Mouse (Mus musculus): ENCODE measurements around the gene Ccdc149. TPM values are rescaled to one million over a fixed set of nuclear protein-coding genes. Genes with fewer than 3 reads are reported as not detected.
A peak's percentile ranks its signal among the peaks of the same experiment; 100 is the strongest.

The Ccdc149 gene
- polyA plus RNA-seq, 1 experiment, result 1.9 TPM

DNA sequence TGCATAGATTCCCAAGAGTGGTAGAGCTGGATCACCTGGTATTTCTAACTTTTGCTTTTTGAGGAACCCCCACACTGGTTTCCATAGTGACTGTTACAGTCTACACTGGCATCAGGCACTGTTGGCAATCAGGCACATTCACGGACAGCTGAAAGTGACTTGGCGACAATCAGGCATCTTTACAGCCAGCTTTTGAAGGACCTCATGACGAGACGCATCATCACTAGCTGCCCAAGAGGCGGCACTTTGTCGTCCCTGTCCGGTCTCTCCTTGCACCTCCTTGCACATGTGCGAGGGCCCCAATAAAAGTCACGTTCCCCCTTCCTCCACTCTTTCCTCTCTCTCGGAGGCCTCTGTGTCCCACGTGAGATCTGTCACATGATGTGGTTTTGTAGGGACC lies 32.8 kb upstream of the Ccdc149 start:
- Histone ChIP-seq H3K27ac (ENCODE audit: insufficient read depth, low read depth, low read length) (no peak overlapping the region), H3K4me3 (ENCODE audit: low read depth, low read length) (no peak overlapping the region), H3K4me1 (ENCODE audit: control insufficient read depth, insufficient read depth, insufficient read length, low read length) (no peaks in the 10 kb centered on the region), H3K36me3 (ENCODE audit: control insufficient read depth, insufficient read depth, low read length) (no peaks in the 10 kb centered on the region), H3K27me3 (ENCODE audit: control insufficient read depth, insufficient read depth, low read length) (no peaks in the 10 kb centered on the region)
- WGBS, result 93% methylated on average over 11 of the region's 11 CpGs
- TF ChIP-seq POLR2A (IDR thresholded peaks at IDR 0.05; ENCODE audit: low read depth, low read length), result no peak

GRCm38 (mm10) chr5:52495671-52496070 lies 24.4 kb upstream of the Ccdc149 start:
- 40% methylated on average over 14 of the region's 14 CpGs for WGBS
- TF ChIP-seq CTCF (IDR thresholded peaks at IDR 0.05; ENCODE audit: extremely low read depth, insufficient read length, insufficient replicate concordance, low read depth, low read length) (no peak), POLR2A (IDR thresholded peaks at IDR 0.05; ENCODE audit: low read depth, low read length) (no peak)
- Histone ChIP-seq H3K27me3 (ENCODE audit: control insufficient read depth, insufficient read depth, low read length) (no peaks in the 10 kb centered on the region), H3K4me3 (ENCODE audit: low read depth, low read length) (no peak overlapping the region), H3K27ac (ENCODE audit: insufficient read depth, low read depth, low read length) (no peak overlapping the region), H3K4me1 (ENCODE audit: control insufficient read depth, insufficient read depth, insufficient read length, low read length) (no peaks in the 10 kb centered on the region), H3K36me3 (ENCODE audit: control insufficient read depth, insufficient read depth, low read length) (no peaks in the 10 kb centered on the region)

DNA sequence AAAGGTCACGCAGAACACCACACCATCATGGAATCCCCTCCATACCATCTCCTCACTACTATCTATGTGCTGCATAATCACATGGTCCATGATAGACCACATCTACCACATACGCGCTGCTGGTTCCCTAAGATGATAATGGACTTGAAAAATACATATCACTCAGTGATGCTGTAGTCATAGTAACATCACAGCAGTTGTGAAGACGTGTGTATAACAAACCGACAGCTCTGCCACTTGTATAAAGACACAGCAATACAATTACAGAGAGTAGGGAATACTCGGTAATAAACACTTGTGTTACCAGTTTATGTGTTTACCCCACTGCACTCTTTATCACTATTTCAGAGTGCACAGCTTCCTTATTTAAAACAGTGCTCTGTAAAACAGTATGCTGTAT lies 20.2 kb upstream of the Ccdc149 start:
- TF ChIP-seq CTCF (IDR thresholded peaks at IDR 0.05; ENCODE audit: extremely low read depth, insufficient read length, insufficient replicate concordance, low read depth, low read length) (no peak), POLR2A (IDR thresholded peaks at IDR 0.05; ENCODE audit: low read depth, low read length) (no peak)
- Histone ChIP-seq H3K27ac (ENCODE audit: insufficient read depth, low read depth, low read length) (no peak overlapping the region), H3K4me3 (ENCODE audit: low read depth, low read length) (no peak overlapping the region), H3K27me3 (ENCODE audit: control insufficient read depth, insufficient read depth, low read length) (no peaks in the 10 kb centered on the region), H3K4me1 (ENCODE audit: control insufficient read depth, insufficient read depth, insufficient read length, low read length) (no peaks in the 10 kb centered on the region), H3K36me3 (ENCODE audit: control insufficient read depth, insufficient read depth, low read length) (no peaks in the 10 kb centered on the region)
- 84% methylated on average over 6 of the region's 6 CpGs for WGBS

GRCm38 (mm10) chr5:52487559-52488430 lies 16.5 kb upstream of the Ccdc149 start:
- no peak overlapping the region for H3K27ac ChIP-seq (ENCODE audit: insufficient read depth, low read depth, low read length)
- 69% methylated on average over 13 of the region's 13 CpGs for WGBS
- no peaks in the 10 kb centered on the region for H3K4me1 ChIP-seq (ENCODE audit: control insufficient read depth, insufficient read depth, insufficient read length, low read length)
- no peak overlapping the region for H3K4me3 ChIP-seq (ENCODE audit: low read depth, low read length)
- H3K27me3 ChIP-seq (ENCODE audit: control insufficient read depth, insufficient read depth, low read length), result no peaks in the 10 kb centered on the region
- TF ChIP-seq CTCF (IDR thresholded peaks at IDR 0.05; ENCODE audit: extremely low read depth, insufficient read length, insufficient replicate concordance, low read depth, low read length), result no peak
- no peak for TF ChIP-seq POLR2A (IDR thresholded peaks at IDR 0.05; ENCODE audit: low read depth, low read length)
- H3K36me3 ChIP-seq (ENCODE audit: control insufficient read depth, insufficient read depth, low read length), result no peaks in the 10 kb centered on the region

GRCm38 (mm10) chr5:52476826-52477225 lies 5.5 kb upstream of the Ccdc149 start:
- 21% methylated on average over 7 of the region's 7 CpGs for WGBS
- no peaks in the 10 kb centered on the region for H3K27me3 ChIP-seq (ENCODE audit: control insufficient read depth, insufficient read depth, low read length)
- H3K4me3 ChIP-seq (ENCODE audit: low read depth, low read length), result peak overlapping the region; percentile 45
- H3K36me3 ChIP-seq (ENCODE audit: control insufficient read depth, insufficient read depth, low read length), result no peaks in the 10 kb centered on the region
- H3K27ac ChIP-seq (ENCODE audit: insufficient read depth, low read depth, low read length), result no peak overlapping the region
- TF ChIP-seq CTCF (IDR thresholded peaks at IDR 0.05; ENCODE audit: extremely low read depth, insufficient read length, insufficient replicate concordance, low read depth, low read length) (no peak), POLR2A (IDR thresholded peaks at IDR 0.05; ENCODE audit: low read depth, low read length) (no peak)
- no peaks in the 10 kb centered on the region; the same call in 1 of the 2 replicates for H3K4me1 ChIP-seq (ENCODE audit: control insufficient read depth, insufficient read depth, insufficient read length, low read length)

GRCm38 (mm10) chr5:52476292-52476701 lies 5.0 kb upstream of the Ccdc149 start:
- H3K27me3 ChIP-seq (ENCODE audit: control insufficient read depth, insufficient read depth, low read length), result no peaks in the 10 kb centered on the region
- H3K4me3 ChIP-seq (ENCODE audit: low read depth, low read length), result peak overlapping the region; percentile 45
- WGBS, result under 1% methylated on average over 23 of the region's 23 CpGs
- no peaks in the 10 kb centered on the region; the same call in 1 of the 2 replicates for H3K4me1 ChIP-seq (ENCODE audit: control insufficient read depth, insufficient read depth, insufficient read length, low read length)
- no peak overlapping the region for H3K27ac ChIP-seq (ENCODE audit: insufficient read depth, low read depth, low read length)
- TF ChIP-seq POLR2A (IDR thresholded peaks at IDR 0.05; ENCODE audit: low read depth, low read length) (peak; percentile 42; the same call in 1 of the 2 replicates), CTCF (IDR thresholded peaks at IDR 0.05; ENCODE audit: extremely low read depth, insufficient read length, insufficient replicate concordance, low read depth, low read length) (no peak)
- H3K36me3 ChIP-seq (ENCODE audit: control insufficient read depth, insufficient read depth, low read length), result no peaks in the 10 kb centered on the region

DNA sequence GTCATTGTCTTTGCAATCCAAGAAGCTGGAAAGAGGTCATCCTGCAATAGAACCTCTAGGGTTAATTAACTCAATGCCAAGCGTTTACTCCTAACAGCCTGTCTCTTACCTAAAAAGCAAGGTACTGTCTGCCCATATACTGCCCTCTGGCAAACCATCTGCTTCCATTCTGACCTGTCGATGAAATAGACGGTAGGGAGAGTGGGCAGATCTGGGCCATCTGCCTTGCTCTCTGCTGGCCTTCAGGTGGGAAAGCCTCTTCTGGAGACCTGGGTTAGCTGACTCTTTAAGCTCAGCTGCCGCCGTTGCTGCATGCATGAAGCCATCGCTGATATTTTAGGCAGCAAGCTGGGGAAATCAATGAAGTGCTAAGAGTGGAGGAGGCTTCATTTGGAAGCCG lies 2.7 kb upstream of the Ccdc149 start:
- Histone ChIP-seq H3K4me3 (ENCODE audit: low read depth, low read length) (no peak overlapping the region), H3K27ac (ENCODE audit: insufficient read depth, low read depth, low read length) (no peak overlapping the region), H3K36me3 (ENCODE audit: control insufficient read depth, insufficient read depth, low read length) (no peaks in the 10 kb centered on the region), H3K4me1 (ENCODE audit: control insufficient read depth, insufficient read depth, insufficient read length, low read length) (peaks cover 2% of the 10 kb centered on the region), H3K27me3 (ENCODE audit: control insufficient read depth, insufficient read depth, low read length) (no peaks in the 10 kb centered on the region)
- WGBS, result 92% methylated on average over 7 of the region's 7 CpGs
- TF ChIP-seq POLR2A (IDR thresholded peaks at IDR 0.05; ENCODE audit: low read depth, low read length), result no peak
- no peak for TF ChIP-seq CTCF (IDR thresholded peaks at IDR 0.05; ENCODE audit: extremely low read depth, insufficient read length, insufficient replicate concordance, low read depth, low read length)

All from small intestine, adult 2 months (tissue).